Mouse (Mus musculus): Measurements from ENCODE around the gene Eci3. TPM values are rescaled to one million over a fixed set of nuclear protein-coding genes. Genes with fewer than 3 reads are reported as not detected.
"Not testable (repeated sequence)": the region's sequence is repeated elsewhere in the genome, so short reads cannot be mapped to it uniquely, and the experiment has no call there.

Eci3 gene
- not detected in 2 replicates for total RNA-seq (2017)

DNA sequence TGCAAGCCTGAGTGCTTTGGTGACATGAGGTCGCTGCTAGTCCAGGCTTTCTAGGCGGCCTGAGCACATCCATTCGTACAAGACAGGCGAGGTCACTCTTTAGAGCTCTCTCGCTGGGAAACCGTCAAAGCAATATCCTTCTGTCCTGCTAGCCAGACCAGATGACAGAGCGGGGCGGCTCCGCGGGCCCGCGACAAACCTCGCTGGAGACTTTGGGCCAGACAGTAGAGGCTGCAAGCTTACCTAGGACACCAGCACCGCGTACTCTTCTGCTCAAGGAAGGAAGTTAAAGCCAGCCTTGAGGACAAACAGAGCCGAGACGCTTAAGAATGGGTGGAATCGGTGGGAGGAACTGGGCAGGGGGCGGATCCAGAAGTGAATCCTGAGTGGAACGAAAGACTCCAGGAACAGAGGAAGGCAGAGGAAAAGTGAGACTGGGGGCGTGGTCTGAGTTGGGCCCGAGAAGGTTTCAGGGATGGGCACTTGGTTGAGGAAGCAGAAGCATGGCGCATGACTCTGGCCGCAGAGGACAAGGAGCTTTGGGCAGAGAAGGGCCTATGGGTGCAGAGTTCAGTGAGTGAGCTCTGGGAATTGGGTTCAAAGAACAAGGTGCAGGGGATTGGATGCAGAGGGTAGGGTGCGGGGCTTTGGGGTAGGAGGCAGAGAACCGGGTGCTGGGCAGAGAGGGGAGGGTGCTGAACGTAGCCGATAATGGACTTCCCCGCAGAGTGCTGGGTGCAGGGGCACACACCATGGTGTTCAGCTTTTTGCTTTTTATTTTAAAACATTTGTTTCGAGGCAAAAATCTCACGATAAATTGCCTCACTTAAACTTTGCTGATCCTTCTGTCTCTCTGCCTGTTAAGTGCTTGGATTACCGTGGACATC lies at the start of gene Eci3:
Eci3 (minus strand) TSS at position 300 of the 887 bp plus-strand sequence.
- no peak for ATAC-seq (ENCODE audit: extremely low read depth, insufficient number of reproducible peaks, low FRiP score, poor library complexity, severe bottlenecking)

- ATAC-seq (ENCODE audit: extremely low read depth, insufficient number of reproducible peaks, low FRiP score, poor library complexity, severe bottlenecking) = no peak
These were observed 32.3 kb upstream of the Eci3 start for GRCm38 (mm10) chr13:34995925-34996324.

DNA sequence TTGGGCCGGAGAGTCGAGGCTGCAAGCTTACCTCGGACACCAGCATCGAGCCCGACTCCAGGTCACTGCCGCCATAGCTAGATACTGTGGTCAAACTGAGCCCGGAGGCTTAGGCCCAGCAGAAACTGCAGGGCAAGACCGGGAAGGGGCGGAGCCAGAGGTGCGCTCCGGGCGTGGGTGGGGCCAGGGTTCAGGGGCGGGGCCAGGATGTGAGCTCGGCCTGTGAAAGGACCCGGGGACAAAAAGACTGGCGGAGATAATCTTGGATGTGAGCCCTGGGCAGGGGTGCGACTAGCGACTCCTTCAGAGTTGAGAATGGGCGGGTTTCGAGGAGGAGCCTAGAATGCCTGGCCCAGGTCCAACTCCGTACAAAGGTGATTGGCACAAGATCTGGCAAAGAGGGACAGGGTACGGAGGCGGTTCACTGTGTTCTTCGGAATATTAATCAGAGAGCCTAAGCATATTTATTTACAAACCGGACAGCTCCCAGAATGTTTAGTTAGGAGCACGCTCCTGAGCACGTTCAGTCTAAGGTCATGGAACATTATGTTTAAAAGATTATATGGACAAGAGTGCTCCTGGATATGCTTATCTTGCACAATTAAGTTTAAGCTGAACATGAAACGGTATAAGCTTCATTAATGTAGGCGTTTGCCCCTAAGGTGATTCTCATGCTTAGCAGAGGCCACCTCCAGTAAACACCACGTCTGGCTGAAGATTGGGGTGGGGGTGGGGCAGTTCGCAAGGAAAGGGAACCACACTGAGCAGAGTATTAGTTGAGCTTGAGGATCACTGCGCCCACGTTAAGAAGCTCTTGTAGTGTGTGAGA lies 30.6 kb upstream of the Eci3 start:
- ATAC-seq (ENCODE audit: extremely low read depth, insufficient number of reproducible peaks, low FRiP score, poor library complexity, severe bottlenecking) = peak; percentile 92

GRCm38 (mm10) chr13:34993595-34993982 lies 30.0 kb upstream of the Eci3 start:
- ATAC-seq (ENCODE audit: extremely low read depth, insufficient number of reproducible peaks, low FRiP score, poor library complexity, severe bottlenecking) = no peak

- no peak for ATAC-seq (ENCODE audit: extremely low read depth, insufficient number of reproducible peaks, low FRiP score, poor library complexity, severe bottlenecking)
These were observed 29.5 kb upstream of the Eci3 start for GRCm38 (mm10) chr13:34993085-34993484.

- ATAC-seq (ENCODE audit: extremely low read depth, insufficient number of reproducible peaks, low FRiP score, poor library complexity, severe bottlenecking) = no peak
These were observed 28.1 kb upstream of the Eci3 start for GRCm38 (mm10) chr13:34991581-34992273.

DNA sequence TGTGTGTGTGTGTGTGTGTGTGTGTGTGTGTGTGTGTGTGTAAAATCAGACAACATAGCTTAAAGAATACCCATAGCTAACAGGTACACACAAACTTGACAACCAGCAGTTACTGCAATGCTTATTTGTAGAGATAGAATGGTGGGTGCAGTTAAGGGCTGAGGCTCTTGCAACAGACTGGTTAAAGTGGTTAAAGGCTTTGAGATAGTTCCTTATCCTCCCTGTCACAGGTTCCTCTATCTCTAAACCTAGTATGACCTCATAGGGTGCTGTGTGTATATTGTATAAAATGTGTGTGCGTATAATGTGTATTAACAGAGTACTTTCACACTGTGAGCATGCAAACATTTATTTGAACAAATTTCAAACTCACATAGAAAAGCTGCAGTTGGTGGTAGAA lies 19.9 kb upstream of the Eci3 start:
- not testable (repeated sequence) for ATAC-seq (ENCODE audit: extremely low read depth, insufficient number of reproducible peaks, low FRiP score, poor library complexity, severe bottlenecking)

DNA sequence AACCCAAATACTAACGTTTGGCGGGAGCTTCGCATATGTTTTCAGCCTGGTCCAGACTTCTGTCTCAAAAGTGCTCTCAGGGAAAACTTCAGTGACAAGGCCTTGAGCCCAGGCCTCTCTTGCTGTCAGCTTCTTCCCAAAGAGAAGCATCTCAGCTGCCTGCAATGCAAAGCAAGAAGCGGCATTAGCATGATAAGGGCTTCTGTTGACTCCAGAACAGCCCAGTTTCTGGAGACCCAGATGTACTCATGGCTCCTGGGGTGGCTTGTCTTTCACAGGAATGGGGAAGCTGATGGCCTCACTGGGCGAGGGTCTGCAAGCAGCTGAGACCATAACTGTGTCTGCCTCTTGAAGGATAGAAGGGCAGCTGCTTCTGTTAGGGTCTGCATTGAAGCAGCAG lies 15.0 kb upstream of the Eci3 start:
- ATAC-seq (ENCODE audit: extremely low read depth, insufficient number of reproducible peaks, low FRiP score, poor library complexity, severe bottlenecking) = not testable (repeated sequence)

DNA sequence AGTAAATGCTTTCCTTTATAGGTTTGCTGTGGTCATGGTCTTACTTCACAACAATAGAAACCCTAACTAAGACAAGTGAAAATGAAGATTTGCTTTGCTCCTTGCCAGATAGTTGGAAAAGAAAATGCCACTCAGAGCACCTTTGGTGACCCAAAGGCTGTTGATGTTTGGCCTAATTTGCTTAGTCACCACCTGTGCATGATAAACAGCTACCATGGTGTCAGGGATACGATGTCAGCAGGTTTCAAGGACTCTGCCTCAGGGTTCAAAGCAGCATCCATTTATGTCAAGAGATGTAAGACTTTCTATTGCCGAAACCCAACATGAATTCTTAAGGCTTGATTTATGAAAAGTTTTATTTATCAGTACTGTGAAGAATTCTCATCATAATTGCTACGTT lies 13.8 kb upstream of the Eci3 start:
- ATAC-seq (ENCODE audit: extremely low read depth, insufficient number of reproducible peaks, low FRiP score, poor library complexity, severe bottlenecking) = no peak

DNA sequence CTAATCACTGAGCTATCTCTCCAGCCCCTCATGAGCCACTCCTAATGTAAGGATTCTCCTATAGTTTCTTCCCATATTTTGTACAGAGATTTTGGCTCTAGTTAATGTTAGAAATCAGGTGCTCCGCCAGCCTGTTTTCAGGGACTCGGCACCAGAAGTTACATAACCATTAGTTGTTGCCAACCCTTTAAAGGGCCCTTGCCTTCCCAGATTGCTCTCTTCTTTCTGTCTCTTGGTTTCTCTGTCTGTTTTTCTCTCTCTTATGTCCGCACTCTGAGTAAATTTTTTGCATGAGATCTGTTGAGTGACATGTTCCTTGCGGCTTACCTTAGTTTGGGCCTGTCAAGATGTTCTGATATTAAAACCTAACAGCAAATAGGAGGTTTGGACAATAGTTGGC lies 12.5 kb upstream of the Eci3 start:
- ATAC-seq (ENCODE audit: extremely low read depth, insufficient number of reproducible peaks, low FRiP score, poor library complexity, severe bottlenecking) = no peak

DNA sequence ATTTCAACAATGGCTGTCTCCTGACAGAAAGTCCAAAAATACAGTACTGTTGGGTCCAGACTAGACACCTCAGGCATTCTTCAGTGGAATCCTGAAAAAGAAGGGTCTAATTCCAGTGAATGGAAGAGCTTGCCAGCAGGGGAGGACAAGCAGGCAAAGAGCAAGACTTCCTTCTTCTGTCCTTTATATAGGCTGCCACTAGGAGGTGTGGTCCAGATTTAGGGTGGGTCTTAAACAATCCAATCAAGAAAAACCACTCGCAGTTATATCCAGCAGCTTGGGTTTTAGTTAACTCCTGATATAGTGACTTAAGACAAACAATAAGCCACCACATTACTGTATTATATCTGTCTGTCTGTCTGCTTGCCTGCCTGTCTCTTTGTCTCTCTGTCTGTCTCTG lies 10.2 kb upstream of the Eci3 start:
- ATAC-seq (ENCODE audit: extremely low read depth, insufficient number of reproducible peaks, low FRiP score, poor library complexity, severe bottlenecking) = no peak

DNA sequence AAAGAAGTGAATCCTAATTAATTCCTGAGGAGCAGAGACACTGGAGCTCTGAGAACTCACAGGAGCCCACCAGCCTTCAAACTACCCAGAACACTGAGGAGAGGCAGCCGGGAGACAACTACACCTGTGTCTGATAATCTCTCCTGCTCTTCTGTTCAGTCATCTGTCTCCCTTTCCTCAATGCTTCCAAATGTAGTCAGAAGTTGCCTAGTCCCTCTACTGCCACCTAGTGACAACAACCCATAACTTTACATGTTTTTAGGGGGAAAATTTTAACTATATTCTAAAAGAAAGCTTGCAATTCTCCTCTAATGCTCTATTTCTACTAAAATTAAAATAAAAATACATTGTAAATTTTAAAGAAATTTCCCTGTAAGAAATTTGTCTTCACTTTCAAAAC lies 9.5 kb upstream of the Eci3 start:
- ATAC-seq (ENCODE audit: extremely low read depth, insufficient number of reproducible peaks, low FRiP score, poor library complexity, severe bottlenecking) = 0 out of 2 replicates have a peak, but pooled peaks have one; percentile 39

- ATAC-seq (ENCODE audit: extremely low read depth, insufficient number of reproducible peaks, low FRiP score, poor library complexity, severe bottlenecking) = not testable (repeated sequence)
These were observed 8.8 kb upstream of the Eci3 start for GRCm38 (mm10) chr13:34972456-34972855.

DNA sequence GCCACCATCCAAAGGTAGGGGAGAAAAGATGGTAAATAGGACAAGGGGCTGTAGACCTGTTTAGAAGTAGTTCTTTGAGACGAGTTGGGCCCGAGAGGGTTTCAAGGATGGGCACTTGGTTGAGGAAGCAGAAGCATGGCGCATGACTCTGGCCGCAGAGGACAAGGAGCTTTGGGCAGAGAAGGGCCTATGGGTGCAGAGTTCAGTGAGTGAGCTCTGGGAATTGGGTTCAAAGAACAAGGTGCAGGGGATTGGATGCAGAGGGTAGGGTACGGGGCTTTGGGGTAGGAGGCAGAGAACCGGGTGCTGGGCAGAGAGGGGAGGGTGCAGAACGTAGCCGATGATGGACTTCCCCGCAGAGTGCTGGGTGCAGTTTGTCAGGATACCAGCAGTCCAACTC lies 2.0 kb upstream of the Eci3 start:
- not testable (repeated sequence) for ATAC-seq (ENCODE audit: extremely low read depth, insufficient number of reproducible peaks, low FRiP score, poor library complexity, severe bottlenecking)

GRCm38 (mm10) chr13:34964866-34965265 lies 1.3 kb upstream of the Eci3 start:
- ATAC-seq (ENCODE audit: extremely low read depth, insufficient number of reproducible peaks, low FRiP score, poor library complexity, severe bottlenecking) = no peak

DNA sequence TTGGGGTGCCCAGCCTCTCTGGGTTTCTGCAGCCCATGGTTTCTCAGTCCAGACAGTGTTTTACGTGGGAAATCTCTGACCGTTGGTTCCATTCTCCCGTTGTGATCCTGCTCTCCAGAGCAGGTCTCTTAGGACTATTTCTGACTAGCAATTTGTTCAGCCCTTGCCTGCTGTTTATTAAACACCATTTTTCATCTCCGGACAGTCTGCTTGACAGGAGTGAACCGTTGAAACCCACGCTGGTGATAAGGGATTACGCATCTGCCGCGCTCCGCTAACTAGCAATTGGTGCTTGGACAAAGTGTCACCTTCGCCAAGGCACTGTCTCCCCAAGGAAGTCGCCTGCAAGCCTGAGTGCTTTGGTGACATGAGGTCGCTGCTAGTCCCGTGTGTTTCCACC lies 809 bp upstream of the Eci3 start:
- ATAC-seq (ENCODE audit: extremely low read depth, insufficient number of reproducible peaks, low FRiP score, poor library complexity, severe bottlenecking) = no peak

- no peak for ATAC-seq (ENCODE audit: extremely low read depth, insufficient number of reproducible peaks, low FRiP score, poor library complexity, severe bottlenecking)
These were observed 2.4 kb downstream of the Eci3 start for GRCm38 (mm10) chr13:34960996-34961770.

- not testable (repeated sequence) for ATAC-seq (ENCODE audit: extremely low read depth, insufficient number of reproducible peaks, low FRiP score, poor library complexity, severe bottlenecking)
These were observed 5.5 kb downstream of the Eci3 start for GRCm38 (mm10) chr13:34958158-34958557.

GRCm38 (mm10) chr13:34956901-34957300 lies 6.7 kb downstream of the Eci3 start:
- ATAC-seq (ENCODE audit: extremely low read depth, insufficient number of reproducible peaks, low FRiP score, poor library complexity, severe bottlenecking) = no peak

All from neutrophil, adult 5-6 weeks (primary cell).